Mouse (Mus musculus): ENCODE measurements around the gene Gm26566. TPM values are rescaled to one million over a fixed set of nuclear protein-coding genes. Genes with fewer than 3 reads are reported as not detected.

Gm26566 gene
- polyA plus RNA-seq, 1 experiment, result 0.68 TPM

GRCm38 (mm10) chr4:88707128-88707826, 14.3 kb upstream of the Gm26566 start:
- TF ChIP-seq CTCF (IDR thresholded peaks at IDR 0.05; ENCODE audit: extremely low read depth, insufficient read length, insufficient replicate concordance, low read depth, low read length) (no peak), POLR2A (IDR thresholded peaks at IDR 0.05; ENCODE audit: low read depth, low read length) (no peak)
- 100% methylated on average over 1 of the region's 1 CpGs for WGBS
- no peaks in the 10 kb centered on the region for H3K27me3 ChIP-seq (ENCODE audit: control insufficient read depth, insufficient read depth, low read length)
- no peaks in the 10 kb centered on the region; the same call in 1 of the 2 replicates for H3K36me3 ChIP-seq (ENCODE audit: control insufficient read depth, insufficient read depth, low read length)
- no peak overlapping the region for H3K4me3 ChIP-seq (ENCODE audit: low read depth, low read length)
- no peak overlapping the region for H3K27ac ChIP-seq (ENCODE audit: insufficient read depth, low read depth, low read length)
- H3K4me1 ChIP-seq (ENCODE audit: control insufficient read depth, insufficient read depth, insufficient read length, low read length), result no peaks in the 10 kb centered on the region

DNA sequence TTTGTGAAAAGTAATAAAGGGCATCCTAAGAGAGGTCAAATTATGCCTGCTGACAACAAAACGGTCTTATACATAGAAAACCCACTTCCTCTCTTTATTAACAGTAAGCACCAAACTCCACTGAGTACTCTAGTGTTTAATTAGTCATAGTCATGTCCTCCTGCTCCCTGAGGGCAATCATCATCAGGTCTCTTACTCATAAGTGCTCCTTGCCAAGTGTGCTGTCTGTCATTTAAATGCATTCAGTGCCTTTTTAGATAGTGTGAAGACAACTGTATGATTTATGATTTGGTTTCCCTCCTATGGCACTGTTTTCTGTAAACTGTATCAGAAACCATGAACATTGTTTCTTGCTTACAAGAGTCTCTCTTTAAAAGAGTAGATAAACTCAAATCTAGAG, 7.3 kb upstream of the Gm26566 start:
- TF ChIP-seq CTCF (IDR thresholded peaks at IDR 0.05; ENCODE audit: extremely low read depth, insufficient read length, insufficient replicate concordance, low read depth, low read length), result no peak
- TF ChIP-seq POLR2A (IDR thresholded peaks at IDR 0.05; ENCODE audit: low read depth, low read length), result no peak
- no peaks in the 10 kb centered on the region for H3K27me3 ChIP-seq (ENCODE audit: control insufficient read depth, insufficient read depth, low read length)
- 50% methylated on average over 1 of the region's 1 CpGs for WGBS
- no peak overlapping the region for H3K27ac ChIP-seq (ENCODE audit: insufficient read depth, low read depth, low read length)
- H3K4me3 ChIP-seq (ENCODE audit: low read depth, low read length), result no peak overlapping the region
- H3K4me1 ChIP-seq (ENCODE audit: control insufficient read depth, insufficient read depth, insufficient read length, low read length), result peaks cover 2% of the 10 kb centered on the region; the same call in 1 of the 2 replicates
- H3K36me3 ChIP-seq (ENCODE audit: control insufficient read depth, insufficient read depth, low read length), result peaks cover 12% of the 10 kb centered on the region; the same call in 1 of the 2 replicates

- TF ChIP-seq POLR2A (IDR thresholded peaks at IDR 0.05; ENCODE audit: low read depth, low read length) (no peak), CTCF (IDR thresholded peaks at IDR 0.05; ENCODE audit: extremely low read depth, insufficient read length, insufficient replicate concordance, low read depth, low read length) (no peak)
- Histone ChIP-seq H3K27ac (ENCODE audit: insufficient read depth, low read depth, low read length) (no peak overlapping the region), H3K4me1 (ENCODE audit: control insufficient read depth, insufficient read depth, insufficient read length, low read length) (peaks cover 3% of the 10 kb centered on the region; the same call in 1 of the 2 replicates), H3K36me3 (ENCODE audit: control insufficient read depth, insufficient read depth, low read length) (peaks cover 14% of the 10 kb centered on the region; the same call in 1 of the 2 replicates), H3K27me3 (ENCODE audit: control insufficient read depth, insufficient read depth, low read length) (no peaks in the 10 kb centered on the region), H3K4me3 (ENCODE audit: low read depth, low read length) (no peak overlapping the region)
Observed at GRCm38 (mm10) chr4:88715059-88715458, 6.5 kb upstream of the Gm26566 start.

- 4% methylated on average over 1 of the region's 1 CpGs for WGBS
- H3K27ac ChIP-seq (ENCODE audit: insufficient read depth, low read depth, low read length), result no peak overlapping the region
- TF ChIP-seq CTCF (IDR thresholded peaks at IDR 0.05; ENCODE audit: extremely low read depth, insufficient read length, insufficient replicate concordance, low read depth, low read length) (no peak), POLR2A (IDR thresholded peaks at IDR 0.05; ENCODE audit: low read depth, low read length) (no peak)
- H3K4me1 ChIP-seq (ENCODE audit: control insufficient read depth, insufficient read depth, insufficient read length, low read length), result peaks cover 9% of the 10 kb centered on the region; the same call in 1 of the 2 replicates
- peaks cover 16% of the 10 kb centered on the region; the same call in 1 of the 2 replicates for H3K36me3 ChIP-seq (ENCODE audit: control insufficient read depth, insufficient read depth, low read length)
- no peaks in the 10 kb centered on the region for H3K27me3 ChIP-seq (ENCODE audit: control insufficient read depth, insufficient read depth, low read length)
- H3K4me3 ChIP-seq (ENCODE audit: low read depth, low read length), result no peak overlapping the region
Observed at GRCm38 (mm10) chr4:88718715-88719114, 2.9 kb upstream of the Gm26566 start.

DNA sequence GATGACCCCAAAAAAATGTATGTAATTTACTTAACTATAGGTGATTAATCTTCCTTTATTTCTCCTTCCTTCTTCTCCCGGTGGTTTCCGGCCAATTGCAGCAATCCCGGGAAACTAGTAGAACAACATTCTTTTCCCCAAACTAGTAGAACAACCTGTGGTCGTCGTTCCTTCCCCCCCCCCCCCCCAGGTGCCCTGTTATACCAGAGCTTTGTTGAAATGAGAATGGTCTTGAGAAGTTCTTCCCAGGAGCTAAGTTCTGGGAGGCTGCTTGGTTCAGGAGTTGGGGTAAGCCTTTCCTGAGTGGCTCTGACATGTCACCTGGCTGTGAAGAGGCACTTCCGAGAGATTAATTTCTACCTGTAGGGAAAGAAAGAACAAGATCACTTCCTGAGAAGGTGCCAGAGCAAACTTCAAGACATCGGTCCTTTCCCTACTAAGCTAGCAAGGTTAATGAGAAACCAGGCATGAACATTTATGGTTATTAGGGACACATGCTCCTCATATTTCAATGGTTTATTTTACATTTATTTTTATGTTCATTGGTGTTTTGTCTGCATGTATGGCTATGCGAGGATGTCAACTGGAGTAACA, 2.0 kb downstream of the Gm26566 start:
- Histone ChIP-seq H3K27ac (ENCODE audit: insufficient read depth, low read depth, low read length) (no peak overlapping the region), H3K4me1 (ENCODE audit: control insufficient read depth, insufficient read depth, insufficient read length, low read length) (peaks cover 7% of the 10 kb centered on the region; the same call in 1 of the 2 replicates), H3K36me3 (ENCODE audit: control insufficient read depth, insufficient read depth, low read length) (peaks cover 5% of the 10 kb centered on the region; the same call in 1 of the 2 replicates), H3K4me3 (ENCODE audit: low read depth, low read length) (no peak overlapping the region), H3K27me3 (ENCODE audit: control insufficient read depth, insufficient read depth, low read length) (no peaks in the 10 kb centered on the region)
- TF ChIP-seq POLR2A (IDR thresholded peaks at IDR 0.05; ENCODE audit: low read depth, low read length) (no peak), CTCF (IDR thresholded peaks at IDR 0.05; ENCODE audit: extremely low read depth, insufficient read length, insufficient replicate concordance, low read depth, low read length) (no peak)
- WGBS, result 21% methylated on average over 8 of the region's 8 CpGs

DNA sequence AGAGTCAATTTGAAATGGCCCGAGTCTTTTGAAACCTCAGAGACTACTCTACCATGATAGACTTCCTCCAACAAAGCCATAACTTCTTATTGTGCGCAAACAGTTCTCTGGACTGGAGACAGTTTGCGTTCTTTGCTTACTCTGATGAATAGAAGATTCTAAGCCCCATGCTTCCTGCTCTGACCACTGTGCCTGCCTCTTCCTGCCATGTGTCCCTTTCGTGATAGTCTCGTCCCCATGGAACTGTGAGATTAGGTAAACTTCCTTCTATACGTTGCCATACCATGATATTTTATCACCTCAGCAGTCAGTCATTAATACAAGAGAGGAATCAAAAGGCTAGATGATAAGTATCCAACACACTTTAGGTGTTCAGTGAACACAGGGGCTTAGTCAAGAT, 5.1 kb downstream of the Gm26566 start:
- Histone ChIP-seq H3K36me3 (ENCODE audit: control insufficient read depth, insufficient read depth, low read length) (no peaks in the 10 kb centered on the region), H3K27me3 (ENCODE audit: control insufficient read depth, insufficient read depth, low read length) (no peaks in the 10 kb centered on the region), H3K4me3 (ENCODE audit: low read depth, low read length) (no peak overlapping the region), H3K4me1 (ENCODE audit: control insufficient read depth, insufficient read depth, insufficient read length, low read length) (no peaks in the 10 kb centered on the region), H3K27ac (ENCODE audit: insufficient read depth, low read depth, low read length) (0 out of 2 replicates have a peak overlapping the region, but pooled peaks have one; percentile 11)
- TF ChIP-seq POLR2A (IDR thresholded peaks at IDR 0.05; ENCODE audit: low read depth, low read length) (no peak), CTCF (IDR thresholded peaks at IDR 0.05; ENCODE audit: extremely low read depth, insufficient read length, insufficient replicate concordance, low read depth, low read length) (no peak)
- WGBS, result 72% methylated on average over 6 of the region's 6 CpGs

GRCm38 (mm10) chr4:88727324-88727723, 5.7 kb downstream of the Gm26566 start:
- no peak overlapping the region for H3K4me3 ChIP-seq (ENCODE audit: low read depth, low read length)
- H3K4me1 ChIP-seq (ENCODE audit: control insufficient read depth, insufficient read depth, insufficient read length, low read length), result no peaks in the 10 kb centered on the region
- 0% methylated on average over 1 of the region's 1 CpGs for WGBS
- H3K36me3 ChIP-seq (ENCODE audit: control insufficient read depth, insufficient read depth, low read length), result no peaks in the 10 kb centered on the region
- no peak for TF ChIP-seq POLR2A (IDR thresholded peaks at IDR 0.05; ENCODE audit: low read depth, low read length)
- TF ChIP-seq CTCF (IDR thresholded peaks at IDR 0.05; ENCODE audit: extremely low read depth, insufficient read length, insufficient replicate concordance, low read depth, low read length), result peak; percentile 34; the same call in 1 of the 2 replicates
- no peak overlapping the region for H3K27ac ChIP-seq (ENCODE audit: insufficient read depth, low read depth, low read length)
- H3K27me3 ChIP-seq (ENCODE audit: control insufficient read depth, insufficient read depth, low read length), result no peaks in the 10 kb centered on the region

Data from small intestine, adult 2 months (tissue).